Comparison of ENCODE assay signal across 22 mouse cellular contexts in genomic region chr8:122142428-122142827, GRCm38 (mm10).
"Had no signal": no experiment of that assay in that cellular context is flagged by ENCODE, and none has a peak within 500 bp of the region (broad histone marks: within the 10 kb centered on the region; RNA-seq: fewer than 3 reads in every experiment).

No protein-coding gene starts in this region.

- H3K27ac ChIP-seq: hindbrain, embryonic 13.5 days; hindbrain, embryonic 15.5 days; hindbrain, postnatal 0 days; kidney, embryonic 15.5 days; kidney, postnatal 0 days; limb, embryonic 13.5 days; limb, embryonic 15.5 days; liver, embryonic 12.5 days; liver, embryonic 14.5 days had no signal

- H3K27me3 ChIP-seq: hindbrain, embryonic 13.5 days; hindbrain, embryonic 15.5 days; kidney, embryonic 15.5 days; limb, embryonic 13.5 days; limb, embryonic 15.5 days had no signal

- H3K9me3 ChIP-seq: hindbrain, embryonic 13.5 days; hindbrain, embryonic 15.5 days; kidney, embryonic 15.5 days; limb, embryonic 13.5 days; limb, embryonic 15.5 days; liver, embryonic 12.5 days had no signal

- H3K4me1 ChIP-seq: hindbrain, embryonic 13.5 days; hindbrain, embryonic 15.5 days; limb, embryonic 13.5 days; limb, embryonic 15.5 days; liver, embryonic 12.5 days had no signal

- DNase-seq: gastrocnemius, postnatal 14 days; gastrocnemius, postnatal 36 days; kidney, adult 11 months; kidney, adult 2 months; kidney, adult 9 months; kidney, postnatal 14 days; kidney, postnatal 36 days; layer of hippocampus, adult 9-11 months; layer of hippocampus, postnatal 36 days; left cerebral cortex, postnatal 4 days; lung, adult 18-20 months had no signal

- H3K9ac ChIP-seq: hindbrain, embryonic 13.5 days; hindbrain, embryonic 15.5 days; kidney, embryonic 15.5 days; limb, embryonic 13.5 days; limb, embryonic 15.5 days; liver, embryonic 12.5 days; liver, embryonic 14.5 days had no signal

- H3K36me3 ChIP-seq: hindbrain, embryonic 13.5 days; hindbrain, embryonic 15.5 days; kidney, embryonic 15.5 days; limb, embryonic 13.5 days; limb, embryonic 15.5 days; liver, embryonic 12.5 days had no signal

- H3K4me3 ChIP-seq: hindbrain, embryonic 13.5 days; hindbrain, embryonic 15.5 days; kidney, embryonic 15.5 days; limb, embryonic 13.5 days; limb, embryonic 15.5 days; liver, embryonic 12.5 days had no signal

- H3K4me2 ChIP-seq: hindbrain, embryonic 13.5 days; hindbrain, embryonic 15.5 days; kidney, embryonic 15.5 days; limb, embryonic 13.5 days; limb, embryonic 15.5 days; liver, embryonic 12.5 days had no signal

- ATAC-seq: forebrain, embryonic 16.5 days; hindbrain, postnatal 0 days; intestine, embryonic 16.5 days; liver, embryonic 12.5 days had no signal
